Mouse (Mus musculus) cortical plate, adult 2 months (tissue): ENCODE data around the gene Mad2l1bp. TPM values are rescaled to one million over a fixed set of nuclear protein-coding genes. Genes with fewer than 3 reads are reported as not detected.
A peak's percentile ranks its signal among the peaks of the same experiment; 100 is the strongest.

Experiments used
- H3K27ac ChIP-seq: fragments of 200-500 bp; 2 replicates; pipeline ENCODE4 v1.5.1; 2012; ENCODE audit warnings: low read length, control low read depth, inconsistent platforms; ENCODE audit not compliant: insufficient read depth
- H3K4me1 ChIP-seq: fragments of 200-500 bp; 2 replicates; pipeline ENCODE4 v1.6.1; 2011; ENCODE audit warnings: low read length; ENCODE audit not compliant: control insufficient read depth, insufficient read depth
- H3K4me3 ChIP-seq: fragments of 200-500 bp; 2 replicates; pipeline ENCODE4 v1.5.1; 2011; ENCODE audit warnings: mild to moderate bottlenecking, low read length, control low read depth; ENCODE audit not compliant: insufficient read depth
- CTCF ChIP-seq: fragments of 200-500 bp; IDR thresholded peaks from 2 replicates; pipeline ENCODE4 v1.5.1; 2011; ENCODE audit warnings: mild to moderate bottlenecking, control low read depth, low read length; ENCODE audit not compliant: insufficient read depth; ENCODE audit errors: extremely low read depth
- POLR2A ChIP-seq: fragments of 200-500 bp; IDR thresholded peaks from 2 replicates; pipeline ENCODE4 v1.6.1; 2011; ENCODE audit warnings: mild to moderate bottlenecking, low read length, control low read depth; ENCODE audit not compliant: insufficient read depth; ENCODE audit errors: extremely low read depth
- polyA plus RNA-seq: library from polyadenylated mRNA; depleted of rRNA; stranded (reverse); fragments of >200 nt; gene quantifications from 2 replicates; pipeline ENCODE4 v1.2.3, GENCODE M21; 2012; rRNA removed

The Mad2l1bp gene
- polyA plus RNA-seq, 1 experiment: 17.6 TPM

DNA sequence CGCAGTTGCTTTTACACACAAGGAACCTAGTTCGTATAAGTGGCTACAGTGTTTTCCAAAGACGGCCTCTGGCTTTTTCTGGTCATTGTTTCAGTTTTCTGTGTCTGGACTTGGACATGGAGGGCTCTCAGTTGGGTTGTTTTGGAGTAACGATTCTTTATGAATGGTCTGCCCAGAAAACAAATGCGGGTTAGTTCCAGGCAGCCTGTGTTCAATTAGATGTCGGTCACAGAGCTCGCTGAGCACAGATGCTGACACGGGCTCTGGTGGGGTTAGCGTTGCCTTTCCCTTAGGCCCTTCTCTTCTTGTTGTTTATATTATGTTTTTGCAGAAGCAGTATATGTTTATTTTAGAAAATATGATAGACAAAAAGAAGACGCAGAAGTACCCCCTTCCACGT, 37.2 kb downstream of the Mad2l1bp start:
- TF ChIP-seq POLR2A (no peak), CTCF (no peak)

DNA sequence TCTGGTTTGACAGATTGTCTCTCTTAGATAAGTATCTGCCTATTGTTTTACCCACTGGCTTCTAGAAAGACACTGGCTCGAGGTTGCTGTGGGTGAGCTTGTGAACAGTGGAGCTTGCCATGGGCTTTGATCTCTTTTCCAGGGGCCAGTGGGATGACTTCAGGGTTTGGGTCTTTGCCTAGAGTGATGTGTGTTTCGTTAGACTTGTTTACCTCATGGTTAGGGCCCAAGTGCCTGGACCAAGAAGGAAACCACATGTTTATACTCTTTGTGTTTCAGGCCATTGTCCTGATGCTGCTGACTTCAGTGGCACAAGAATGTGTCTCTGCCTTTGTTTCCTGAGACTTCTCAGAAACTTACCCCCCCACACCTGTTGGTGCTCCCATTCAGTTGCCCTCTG, 37.9 kb downstream of the Mad2l1bp start:
- TF ChIP-seq POLR2A (no peak), CTCF (no peak)
- Histone ChIP-seq H3K4me1 (peaks cover 8% of the 10 kb centered on the region), H3K27ac (no peak overlapping the region), H3K4me3 (no peak overlapping the region)

More for the DNA sequence above, 37.2 kb downstream of the Mad2l1bp start:
- Histone ChIP-seq H3K4me3 (no peak overlapping the region), H3K4me1 (peaks cover 8% of the 10 kb centered on the region), H3K27ac (no peak overlapping the region)

DNA sequence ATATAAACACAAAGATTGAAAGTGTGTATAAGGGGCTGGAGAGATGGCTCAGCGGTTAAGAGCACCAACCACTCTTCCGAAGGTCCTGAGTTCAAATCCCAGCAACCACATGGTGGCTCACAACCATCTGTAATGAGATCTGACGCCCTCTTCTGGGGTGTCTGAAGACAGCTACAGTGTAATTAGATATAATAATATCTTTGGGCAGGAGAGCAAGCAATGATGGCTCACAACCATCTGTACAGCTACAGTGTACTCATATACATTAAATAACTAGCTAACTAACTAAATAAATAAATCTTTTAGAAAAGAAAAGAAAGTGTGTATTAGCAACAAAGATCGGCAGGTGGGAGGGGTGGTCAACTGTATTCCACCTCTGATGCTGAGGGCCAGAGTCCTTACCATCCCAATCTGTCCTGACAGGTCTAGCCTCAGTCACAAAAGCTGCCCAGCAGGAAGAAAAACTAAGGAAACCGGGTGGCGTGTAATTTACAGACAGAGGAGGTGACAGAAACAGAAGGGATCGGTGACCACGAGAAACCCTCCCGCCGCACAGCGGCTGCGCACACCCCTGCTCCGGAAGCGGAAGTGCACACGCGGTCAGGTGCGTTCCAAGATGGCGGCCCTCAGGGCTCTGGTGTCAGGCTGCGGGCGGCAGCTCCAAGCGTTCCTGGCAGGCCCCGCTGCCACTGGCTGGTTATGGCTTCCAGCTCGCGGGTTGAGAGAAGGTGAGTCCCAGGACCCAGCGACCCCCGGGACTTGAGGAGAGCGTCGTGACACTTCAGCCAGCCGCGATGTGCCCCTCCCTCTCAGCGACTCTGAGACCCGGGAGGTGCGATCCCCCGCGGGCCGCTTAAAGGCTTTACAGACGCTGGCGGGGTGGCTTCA, 42.7 kb downstream of the Mad2l1bp start, which contains the start of gene Mrps18a:
TSS of gene Mrps18a (plus strand) at position 585 of the 888 bp plus-strand sequence.
- Histone ChIP-seq H3K4me3 (peak within 1 kb of the TSS; percentile 66), H3K4me1 (no peaks in the 10 kb centered on the region), H3K27ac (0 out of 2 replicates have a peak within 1 kb of the TSS, but pooled peaks have one; percentile 18)
- TF ChIP-seq POLR2A: peak; percentile 93
- TF ChIP-seq CTCF: no peak

DNA sequence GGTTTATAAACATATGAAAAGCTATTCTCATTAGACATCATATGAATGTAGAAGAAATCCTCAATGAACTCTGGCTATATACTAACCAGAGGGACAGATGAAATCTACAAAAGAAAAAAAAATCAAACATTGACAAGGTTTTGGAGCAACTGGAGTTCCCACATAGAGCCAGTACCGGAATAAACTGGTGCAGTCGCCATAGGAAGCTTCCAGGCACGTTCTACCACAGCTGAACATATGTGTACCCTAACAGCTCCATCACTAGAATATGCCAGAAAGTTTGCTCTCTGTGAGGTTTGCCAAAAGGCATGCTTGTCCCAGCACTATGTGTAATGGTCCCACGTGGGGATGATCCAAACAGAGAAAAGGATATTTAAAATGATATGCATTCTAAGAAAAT, 45.1 kb downstream of the Mad2l1bp start:
- no peak overlapping the region for H3K4me3 ChIP-seq
- no peaks in the 10 kb centered on the region for H3K4me1 ChIP-seq
- H3K27ac ChIP-seq: no peak overlapping the region
- TF ChIP-seq POLR2A (no peak), CTCF (no peak)

DNA sequence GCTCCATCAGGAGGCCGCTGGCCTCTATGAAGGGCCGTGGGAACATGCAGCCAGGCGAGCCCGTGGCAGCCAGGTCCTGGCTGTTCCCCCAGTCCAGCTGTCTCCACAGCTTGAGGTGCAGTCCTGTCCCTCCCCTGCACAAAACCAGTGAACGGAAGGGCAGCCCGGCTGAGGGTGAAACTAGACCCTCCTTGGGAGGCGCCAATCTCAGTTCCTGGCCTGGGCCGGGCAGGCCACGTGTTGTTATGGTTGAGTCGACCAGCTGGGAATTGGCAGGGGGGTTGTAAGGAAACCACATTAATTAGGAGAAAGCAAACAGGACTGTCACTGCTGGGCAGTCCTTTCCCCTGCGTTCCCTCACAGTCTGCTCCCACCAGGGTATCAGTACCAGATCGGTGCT, 48.9 kb downstream of the Mad2l1bp start:
- no peaks in the 10 kb centered on the region for H3K4me1 ChIP-seq
- H3K4me3 ChIP-seq: no peak overlapping the region
- TF ChIP-seq POLR2A: no peak
- TF ChIP-seq CTCF: no peak
- no peak overlapping the region for H3K27ac ChIP-seq

DNA sequence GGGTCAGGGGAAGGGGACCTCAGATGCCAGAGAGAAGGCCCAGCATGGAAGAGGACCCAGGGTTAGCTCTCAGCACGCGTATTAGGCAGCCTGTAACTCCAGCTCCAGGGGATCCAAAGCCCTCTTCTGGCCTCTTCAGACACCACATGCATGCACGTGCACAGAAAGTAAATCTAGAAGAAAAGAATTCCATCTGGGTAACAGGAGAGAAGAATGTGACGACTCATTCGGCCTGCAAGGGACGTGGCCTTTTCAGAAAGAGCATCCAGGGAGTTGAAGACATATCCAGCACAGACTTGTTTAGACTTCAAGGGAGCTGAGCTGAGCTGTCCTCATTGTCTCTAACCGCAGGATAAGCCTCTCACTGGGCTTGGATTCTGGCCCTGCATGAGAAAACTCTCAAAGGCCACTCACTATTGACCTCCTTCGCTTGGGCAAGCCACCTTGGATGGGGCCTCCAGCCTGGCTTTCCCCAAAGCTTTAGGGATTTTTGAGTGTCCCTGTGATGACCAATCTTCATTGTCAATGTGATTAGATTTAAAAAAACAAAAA, 50.7 kb downstream of the Mad2l1bp start:
- Histone ChIP-seq H3K27ac (no peak overlapping the region), H3K4me3 (no peak overlapping the region), H3K4me1 (no peaks in the 10 kb centered on the region)
- no peak for TF ChIP-seq POLR2A
- no peak for TF ChIP-seq CTCF

DNA sequence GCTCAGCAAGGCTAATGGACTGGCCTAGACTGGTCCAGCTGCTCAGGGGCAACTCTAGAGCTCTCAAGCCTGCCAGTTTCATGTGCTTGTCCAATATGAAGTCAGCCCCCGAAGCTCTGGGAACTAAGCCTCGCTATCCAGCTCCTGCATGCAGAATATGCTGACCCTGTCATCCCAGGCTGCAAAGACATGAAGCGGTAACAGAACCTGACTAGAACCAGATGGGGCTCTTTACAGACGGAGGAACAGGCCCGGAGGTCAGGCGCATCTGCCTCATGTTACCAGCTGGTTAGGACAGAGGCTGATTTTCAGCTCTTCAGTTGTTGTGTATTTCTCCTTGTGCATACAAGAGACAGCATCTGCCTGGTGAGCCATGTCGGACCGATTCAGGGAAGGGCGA, 51.4 kb downstream of the Mad2l1bp start:
- H3K27ac ChIP-seq: no peak overlapping the region
- no peaks in the 10 kb centered on the region for H3K4me1 ChIP-seq
- no peak overlapping the region for H3K4me3 ChIP-seq
- TF ChIP-seq POLR2A: no peak
- no peak for TF ChIP-seq CTCF

DNA sequence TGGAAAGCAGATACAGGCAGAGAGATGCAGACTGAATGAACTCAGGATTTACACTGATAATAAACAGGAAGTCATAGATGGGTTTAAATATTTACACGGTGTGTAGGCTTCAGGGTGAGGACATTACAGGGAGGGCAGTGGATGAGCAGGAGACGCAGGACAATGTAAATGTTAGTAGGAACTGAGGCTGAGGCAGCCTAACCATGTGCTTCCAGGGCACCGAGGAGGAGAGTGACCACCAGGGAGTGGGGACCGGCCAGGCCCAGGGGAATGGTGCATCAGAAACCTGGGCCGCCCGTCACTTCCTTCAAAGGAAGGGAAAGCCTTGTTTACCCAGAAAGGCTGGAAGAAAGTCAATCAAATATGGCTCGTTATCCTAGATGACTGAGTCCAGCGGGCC, 54.8 kb downstream of the Mad2l1bp start:
- H3K27ac ChIP-seq: no peak overlapping the region
- TF ChIP-seq POLR2A (no peak), CTCF (no peak)
- H3K4me1 ChIP-seq: no peaks in the 10 kb centered on the region
- no peak overlapping the region for H3K4me3 ChIP-seq

Other genes starting within 250 kb of the Mad2l1bp start
- gene Vegfa, start 121.2 kb downstream of the Mad2l1bp start, polyA plus RNA-seq: 138 and 164 TPM in 2 replicates
- 107 and 120 TPM in 2 replicates for gene Mrps18a, start 42.6 kb downstream of the Mad2l1bp start, polyA plus RNA-seq
- gene Rsph9, start 9.3 kb downstream of the Mad2l1bp start, polyA plus RNA-seq: 27.3 and 29.9 TPM in 2 replicates
- gene Gtpbp2, start 7.5 kb upstream of the Mad2l1bp start, polyA plus RNA-seq: 161 and 187 TPM in 2 replicates
- gene Polh, start 49.1 kb upstream of the Mad2l1bp start, polyA plus RNA-seq: 3.7 and 4.2 TPM in 2 replicates
- gene Xpo5, start 49.2 kb upstream of the Mad2l1bp start, polyA plus RNA-seq: 40.2 and 41.5 TPM in 2 replicates
- 45.4 and 47.2 TPM in 2 replicates for gene Polr1c, start 94.5 kb upstream of the Mad2l1bp start, polyA plus RNA-seq
- 91.5 and 92.5 TPM in 2 replicates for gene Yipf3, start 94.5 kb upstream of the Mad2l1bp start, polyA plus RNA-seq
- 68.4 and 70.5 TPM in 2 replicates for gene Lrrc73, start 100.0 kb upstream of the Mad2l1bp start, polyA plus RNA-seq
- gene Tjap1, start 129.5 kb upstream of the Mad2l1bp start, polyA plus RNA-seq: 60.2 and 62.8 TPM in 2 replicates
- 127 and 136 TPM in 2 replicates for gene Dlk2, start 143.9 kb upstream of the Mad2l1bp start, polyA plus RNA-seq
- gene Abcc10, start 174.8 kb upstream of the Mad2l1bp start, polyA plus RNA-seq: 10.4 and 10.6 TPM in 2 replicates
- 29.4 and 29.6 TPM in 2 replicates for gene Zfp318, start 230.2 kb upstream of the Mad2l1bp start, polyA plus RNA-seq